Mouse (Mus musculus) lung, embryonic 16.5 days (tissue): ENCODE results near the gene Ifit2. TPM values are rescaled to one million over a fixed set of nuclear protein-coding genes. Genes with fewer than 3 reads are reported as not detected.
"Not testable (repeated sequence)": the region's sequence is repeated elsewhere in the genome, so short reads cannot be mapped to it uniquely, and the experiment has no call there.

ENCODE experiments used
- ATAC-seq: fragments of 200-750 bp; cut with Nextera tagmentation; 2 replicates; pipeline ENCODE4 v1.8.0; 2017; ENCODE audit warnings: low read depth, mild to moderate bottlenecking, moderate library complexity
- H3K27ac ChIP-seq: fragments of 300-500 bp; sonication (generic); 2 replicates; pipeline ENCODE4 v1.5.1; 2014; ENCODE audit warnings: mild to moderate bottlenecking, control low read depth, low read length
- H3K27me3 ChIP-seq: fragments of 300-500 bp; sonication (generic); 2 replicates; pipeline ENCODE4 v1.6.1; 2014; ENCODE audit warnings: low read depth, low read length, mixed read lengths; ENCODE audit not compliant: control insufficient read depth, insufficient read depth
- H3K36me3 ChIP-seq: fragments of 300-500 bp; sonication (generic); 2 replicates; pipeline ENCODE4 v1.6.1; 2014; ENCODE audit warnings: low read length; ENCODE audit not compliant: control insufficient read depth, insufficient read depth
- H3K4me1 ChIP-seq: fragments of 300-500 bp; sonication (generic); replicated peaks from 2 replicates; pipeline ENCODE4 v1.6.1; 2014; ENCODE audit warnings: low read length, mixed read lengths; ENCODE audit not compliant: control insufficient read depth, insufficient read depth
- H3K4me2 ChIP-seq: fragments of 300-500 bp; sonication (generic); 2 replicates; pipeline ENCODE4 v1.6.1; 2014; ENCODE audit warnings: low read depth, low read length, control low read depth
- H3K4me3 ChIP-seq: fragments of 300-500 bp; sonication (generic); 2 replicates; pipeline ENCODE4 v1.5.1; 2014; ENCODE audit warnings: mild to moderate bottlenecking, low read length, control low read depth
- H3K9ac ChIP-seq: fragments of 300-500 bp; sonication (generic); 2 replicates; pipeline ENCODE4 v1.6.1; 2014; ENCODE audit warnings: low read length, control low read depth
- H3K9me3 ChIP-seq: fragments of 300-500 bp; sonication (generic); 2 replicates; pipeline ENCODE4 v1.6.1; 2016; ENCODE audit warnings: low read length; ENCODE audit not compliant: control insufficient read depth
- WGBS: fragments of 180-500 bp; shearing (Covaris S2); extraction: QIAGEN DNeasy Blood & Tissue Kit; methylation state at CpG from one replicate; pipeline ENCODE4 v1.1.7; 2014; 5-methylcytosine and 5-hydroxymethylcytosine counted together
- polyA plus RNA-seq: library from polyadenylated mRNA; unstranded; fragments of >200 nt; fragmentation: Nextera tagmentation; extraction: Ambion mirVana; gene quantifications from 2 replicates; pipeline ENCODE4 v1.2.1, GENCODE M21; 2015

Ifit2 gene
- polyA plus RNA-seq, 1 experiment from 2014 or later: 13.0 TPM

- WGBS: 30% methylated on average over 1 of the region's 1 CpGs
These were observed 51.4 kb downstream of the Ifit2 start, which contains the start of gene Ifit1bl1 for GRCm38 (mm10) chr19:34601888-34602287. Gene Ifit1bl1 (minus strand): TSS chr19:34601956.

GRCm38 (mm10) chr19:34605472-34605871 lies 55.0 kb downstream of the Ifit2 start:
- no peak for ATAC-seq

More at GRCm38 (mm10) chr19:34601888-34602287, 51.4 kb downstream of the Ifit2 start, which contains the start of gene Ifit1bl1:
- not testable (repeated sequence) for H3K4me2 ChIP-seq, H3K27me3 ChIP-seq, H3K4me1 ChIP-seq, H3K36me3 ChIP-seq, H3K9ac ChIP-seq, H3K9me3 ChIP-seq, H3K4me3 ChIP-seq, H3K27ac ChIP-seq
- ATAC-seq: peak; percentile 23; the same call in 1 of the 2 replicates

GRCm38 (mm10) chr19:34607237-34608051 lies 57.0 kb downstream of the Ifit2 start, which contains the start of gene Ifit3b:
Gene Ifit3b (plus strand): TSS chr19:34607970.
- H3K27ac ChIP-seq, H3K36me3 ChIP-seq, H3K9me3 ChIP-seq, H3K4me3 ChIP-seq, H3K9ac ChIP-seq, H3K27me3 ChIP-seq, H3K4me2 ChIP-seq, H3K4me1 ChIP-seq: not testable (repeated sequence)
- WGBS: 33% methylated on average over 4 of the region's 4 CpGs
- ATAC-seq: peak; percentile 64

More at GRCm38 (mm10) chr19:34605472-34605871, 55.0 kb downstream of the Ifit2 start:
- H3K9me3 ChIP-seq: no peaks in the 10 kb centered on the region
- no peaks in the 10 kb centered on the region for H3K4me1 ChIP-seq
- no peak overlapping the region for H3K4me3 ChIP-seq
- no peak overlapping the region for H3K9ac ChIP-seq
- no peaks in the 10 kb centered on the region for H3K36me3 ChIP-seq
- no peaks in the 10 kb centered on the region for H3K27me3 ChIP-seq
- 82% methylated on average over 3 of the region's 3 CpGs for WGBS
- no peak overlapping the region for H3K4me2 ChIP-seq
- no peak overlapping the region for H3K27ac ChIP-seq

GRCm38 (mm10) chr19:34610118-34610517 lies 59.6 kb downstream of the Ifit2 start:
- H3K4me1 ChIP-seq, H3K9ac ChIP-seq, H3K27me3 ChIP-seq, ATAC-seq, H3K9me3 ChIP-seq, H3K4me2 ChIP-seq, H3K36me3 ChIP-seq, H3K27ac ChIP-seq, H3K4me3 ChIP-seq: not testable (repeated sequence)
- WGBS: 63% methylated on average over 3 of the region's 3 CpGs

- H3K9ac ChIP-seq, H3K9me3 ChIP-seq, H3K27ac ChIP-seq, H3K4me3 ChIP-seq, H3K4me2 ChIP-seq, H3K36me3 ChIP-seq, H3K4me1 ChIP-seq, H3K27me3 ChIP-seq, ATAC-seq: not testable (repeated sequence)
- 71% methylated on average over 5 of the region's 11 CpGs for WGBS
These were observed 61.9 kb downstream of the Ifit2 start for GRCm38 (mm10) chr19:34612243-34613001.

GRCm38 (mm10) chr19:34620871-34621270 lies 70.4 kb downstream of the Ifit2 start:
- H3K27me3 ChIP-seq: no peaks in the 10 kb centered on the region
- H3K9me3 ChIP-seq: no peaks in the 10 kb centered on the region
- H3K9ac ChIP-seq: no peak overlapping the region
- 75% methylated on average over 5 of the region's 5 CpGs for WGBS
- H3K4me1 ChIP-seq: no peaks in the 10 kb centered on the region
- no peak overlapping the region for H3K4me3 ChIP-seq
- no peak for ATAC-seq
- no peak overlapping the region for H3K4me2 ChIP-seq
- no peaks in the 10 kb centered on the region for H3K36me3 ChIP-seq
- no peak overlapping the region for H3K27ac ChIP-seq

DNA sequence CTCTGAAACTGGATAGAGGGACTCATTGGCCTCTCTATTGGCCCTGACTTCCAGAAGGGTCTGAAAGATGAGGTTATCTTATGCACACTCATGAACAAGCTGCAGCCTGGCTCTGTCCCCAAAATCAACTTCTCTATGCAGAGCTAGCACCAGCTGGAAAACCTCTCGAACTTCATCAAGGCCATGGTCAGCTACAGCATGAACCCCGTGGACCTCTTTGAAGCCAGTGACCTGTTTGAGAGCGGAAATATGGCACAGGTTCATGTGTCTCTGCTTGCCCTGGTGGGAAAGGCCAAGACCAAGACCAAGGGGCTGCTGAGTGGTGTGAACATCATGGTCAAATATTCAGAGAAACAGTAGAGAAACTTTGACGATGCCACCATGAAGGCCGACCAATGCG lies 73.3 kb downstream of the Ifit2 start:
- Histone ChIP-seq H3K4me3 (no peak overlapping the region), H3K27ac (no peak overlapping the region), H3K9ac (no peak overlapping the region), H3K4me1 (no peaks in the 10 kb centered on the region), H3K36me3 (no peaks in the 10 kb centered on the region), H3K9me3 (no peaks in the 10 kb centered on the region), H3K4me2 (no peak overlapping the region), H3K27me3 (no peaks in the 10 kb centered on the region)
- WGBS: 86% methylated on average over 6 of the region's 6 CpGs
- ATAC-seq: no peak

DNA sequence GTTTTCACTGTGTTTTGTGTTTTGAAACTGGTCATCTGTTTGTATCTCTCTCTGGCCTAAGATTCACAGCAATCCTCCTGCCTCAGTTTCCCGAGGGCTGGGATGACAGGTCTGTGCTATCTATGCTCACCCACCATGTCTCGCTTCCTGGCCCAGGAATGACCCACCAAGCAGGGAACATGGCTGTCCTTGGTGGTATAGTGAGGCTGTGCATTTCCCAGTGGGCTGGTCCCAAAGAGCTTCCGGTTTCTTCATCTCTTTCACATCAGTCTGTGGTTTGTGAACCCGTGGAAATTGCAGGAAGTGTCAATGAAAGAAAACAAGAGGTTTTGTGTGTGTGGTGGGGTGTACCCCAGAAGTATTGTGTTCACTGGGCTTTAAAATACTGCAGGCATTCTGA lies 74.2 kb downstream of the Ifit2 start:
- WGBS: 80% methylated on average over 4 of the region's 4 CpGs
- H3K27me3 ChIP-seq: no peaks in the 10 kb centered on the region
- H3K4me2 ChIP-seq: no peak overlapping the region
- H3K9ac ChIP-seq: no peak overlapping the region
- no peaks in the 10 kb centered on the region for H3K9me3 ChIP-seq
- no peaks in the 10 kb centered on the region for H3K4me1 ChIP-seq
- H3K4me3 ChIP-seq: no peak overlapping the region
- no peaks in the 10 kb centered on the region for H3K36me3 ChIP-seq
- H3K27ac ChIP-seq: no peak overlapping the region
- ATAC-seq: no peak
